Mouse (Mus musculus): ENCODE results near the gene Mctp1. TPM values are rescaled to one million over a fixed set of nuclear protein-coding genes. Genes with fewer than 3 reads are reported as not detected.

Gene Mctp1
- polyA plus RNA-seq, 1 experiment from 2014 or later: 3.9 TPM

- ATAC-seq (no peak), DNase-seq (ENCODE audit: low spot score) (no peak)
- Histone ChIP-seq H3K27me3 (replicated peaks; ENCODE audit: insufficient read depth, low read length) (no peaks in the 10 kb centered on the region), H3K4me1 (ENCODE audit: insufficient read depth, low read depth, low read length) (no peaks in the 10 kb centered on the region), H3K4me3 (ENCODE audit: low read depth, low read length) (no peak overlapping the region), H3K9me3 (ENCODE audit: low read length) (no peaks in the 10 kb centered on the region), H3K36me3 (ENCODE audit: insufficient read depth, low read length) (no peaks in the 10 kb centered on the region), H3K4me2 (replicated peaks; ENCODE audit: low read depth, low read length) (no peak overlapping the region), H3K27ac (ENCODE audit: low read length) (no peak overlapping the region), H3K9ac (replicated peaks; ENCODE audit: low read depth) (no peak overlapping the region)
- 41% methylated on average over 2 of the region's 2 CpGs for WGBS
- TF ChIP-seq CTCF (IDR thresholded peaks at IDR 0.05) (no peak), EP300 (IDR thresholded peaks at IDR 0.05) (no peak)
These were observed 473.7 kb downstream of the Mctp1 start for GRCm38 (mm10) chr13:76858078-76858482.

- DNase-seq (ENCODE audit: low spot score) (no peak), ATAC-seq (no peak)
- no peaks in the 10 kb centered on the region for H3K4me1 ChIP-seq (ENCODE audit: insufficient read depth, low read depth, low read length)
- no peaks in the 10 kb centered on the region for H3K27me3 ChIP-seq (replicated peaks; ENCODE audit: insufficient read depth, low read length)
- H3K27ac ChIP-seq (ENCODE audit: low read length): no peak overlapping the region
- 77% methylated on average over 3 of the region's 3 CpGs for WGBS
- no peak overlapping the region for H3K4me3 ChIP-seq (ENCODE audit: low read depth, low read length)
- H3K9ac ChIP-seq (replicated peaks; ENCODE audit: low read depth): no peak overlapping the region
- H3K4me2 ChIP-seq (replicated peaks; ENCODE audit: low read depth, low read length): no peak overlapping the region
- TF ChIP-seq CTCF (IDR thresholded peaks at IDR 0.05): no peak
- TF ChIP-seq EP300 (IDR thresholded peaks at IDR 0.05): no peak
- H3K9me3 ChIP-seq (ENCODE audit: low read length): no peaks in the 10 kb centered on the region
- H3K36me3 ChIP-seq (ENCODE audit: insufficient read depth, low read length): no peaks in the 10 kb centered on the region
These were observed 486.0 kb downstream of the Mctp1 start for GRCm38 (mm10) chr13:76870291-76870690.

- Histone ChIP-seq H3K9me3 (ENCODE audit: low read length) (no peaks in the 10 kb centered on the region), H3K4me1 (ENCODE audit: insufficient read depth, low read depth, low read length) (no peaks in the 10 kb centered on the region)
- TF ChIP-seq EP300 (IDR thresholded peaks at IDR 0.05) (no peak), CTCF (IDR thresholded peaks at IDR 0.05) (no peak)
These were observed 493.8 kb downstream of the Mctp1 start for GRCm38 (mm10) chr13:76877887-76878763.

GRCm38 (mm10) chr13:76879008-76879407, 494.7 kb downstream of the Mctp1 start:
- WGBS: 47% methylated on average over 3 of the region's 3 CpGs
- TF ChIP-seq CTCF (IDR thresholded peaks at IDR 0.05) (no peak), EP300 (IDR thresholded peaks at IDR 0.05) (no peak)
- no peak overlapping the region for H3K9ac ChIP-seq (replicated peaks; ENCODE audit: low read depth)
- no peaks in the 10 kb centered on the region for H3K27me3 ChIP-seq (replicated peaks; ENCODE audit: insufficient read depth, low read length)
- no peaks in the 10 kb centered on the region for H3K9me3 ChIP-seq (ENCODE audit: low read length)
- H3K4me1 ChIP-seq (ENCODE audit: insufficient read depth, low read depth, low read length): no peaks in the 10 kb centered on the region
- H3K27ac ChIP-seq (ENCODE audit: low read length): no peak overlapping the region
- H3K36me3 ChIP-seq (ENCODE audit: insufficient read depth, low read length): no peaks in the 10 kb centered on the region
- no peak overlapping the region for H3K4me2 ChIP-seq (replicated peaks; ENCODE audit: low read depth, low read length)
- H3K4me3 ChIP-seq (ENCODE audit: low read depth, low read length): no peak overlapping the region
- DNase-seq (ENCODE audit: low spot score): no peak
- no peak for ATAC-seq

More at GRCm38 (mm10) chr13:76877887-76878763, 493.8 kb downstream of the Mctp1 start:
- no peak overlapping the region for H3K9ac ChIP-seq (replicated peaks; ENCODE audit: low read depth)
- H3K36me3 ChIP-seq (ENCODE audit: insufficient read depth, low read length): no peaks in the 10 kb centered on the region
- WGBS: 59% methylated on average over 8 of the region's 8 CpGs
- no peaks in the 10 kb centered on the region for H3K27me3 ChIP-seq (replicated peaks; ENCODE audit: insufficient read depth, low read length)
- no peak for DNase-seq (ENCODE audit: low spot score)
- H3K4me3 ChIP-seq (ENCODE audit: low read depth, low read length): no peak overlapping the region
- H3K4me2 ChIP-seq (replicated peaks; ENCODE audit: low read depth, low read length): no peak overlapping the region
- ATAC-seq: no peak
- H3K27ac ChIP-seq (ENCODE audit: low read length): no peak overlapping the region

- H3K4me1 ChIP-seq (ENCODE audit: insufficient read depth, low read depth, low read length): no peaks in the 10 kb centered on the region
- H3K9ac ChIP-seq (replicated peaks; ENCODE audit: low read depth): no peak overlapping the region
- ATAC-seq (no peak), DNase-seq (ENCODE audit: low spot score) (no peak)
- 65% methylated on average over 8 of the region's 8 CpGs for WGBS
- no peak overlapping the region for H3K4me3 ChIP-seq (ENCODE audit: low read depth, low read length)
- no peaks in the 10 kb centered on the region for H3K36me3 ChIP-seq (ENCODE audit: insufficient read depth, low read length)
- H3K27me3 ChIP-seq (replicated peaks; ENCODE audit: insufficient read depth, low read length): no peaks in the 10 kb centered on the region
- no peaks in the 10 kb centered on the region for H3K9me3 ChIP-seq (ENCODE audit: low read length)
- TF ChIP-seq CTCF (IDR thresholded peaks at IDR 0.05): no peak
- no peak for TF ChIP-seq EP300 (IDR thresholded peaks at IDR 0.05)
- H3K4me2 ChIP-seq (replicated peaks; ENCODE audit: low read depth, low read length): no peak overlapping the region
- H3K27ac ChIP-seq (ENCODE audit: low read length): no peak overlapping the region
These were observed 500.3 kb downstream of the Mctp1 start for GRCm38 (mm10) chr13:76884517-76885092.

- Histone ChIP-seq H3K4me1 (ENCODE audit: insufficient read depth, low read depth, low read length) (no peaks in the 10 kb centered on the region), H3K9ac (replicated peaks; ENCODE audit: low read depth) (no peak overlapping the region), H3K36me3 (ENCODE audit: insufficient read depth, low read length) (no peaks in the 10 kb centered on the region), H3K27ac (ENCODE audit: low read length) (no peak overlapping the region), H3K4me2 (replicated peaks; ENCODE audit: low read depth, low read length) (no peak overlapping the region), H3K9me3 (ENCODE audit: low read length) (no peaks in the 10 kb centered on the region), H3K4me3 (ENCODE audit: low read depth, low read length) (no peak overlapping the region), H3K27me3 (replicated peaks; ENCODE audit: insufficient read depth, low read length) (no peaks in the 10 kb centered on the region)
- DNase-seq (ENCODE audit: low spot score) (no peak), ATAC-seq (no peak)
- TF ChIP-seq EP300 (IDR thresholded peaks at IDR 0.05) (no peak), CTCF (IDR thresholded peaks at IDR 0.05) (no peak)
These were observed 508.7 kb downstream of the Mctp1 start for GRCm38 (mm10) chr13:76892987-76893386.

Data from lung, postnatal 0 days (tissue).